Mouse (Mus musculus): ENCODE results near the gene Astn2. TPM values are rescaled to one million over a fixed set of nuclear protein-coding genes. Genes with fewer than 3 reads are reported as not detected.

Astn2 gene
- polyA plus RNA-seq, 1 experiment, result not detected

DNA sequence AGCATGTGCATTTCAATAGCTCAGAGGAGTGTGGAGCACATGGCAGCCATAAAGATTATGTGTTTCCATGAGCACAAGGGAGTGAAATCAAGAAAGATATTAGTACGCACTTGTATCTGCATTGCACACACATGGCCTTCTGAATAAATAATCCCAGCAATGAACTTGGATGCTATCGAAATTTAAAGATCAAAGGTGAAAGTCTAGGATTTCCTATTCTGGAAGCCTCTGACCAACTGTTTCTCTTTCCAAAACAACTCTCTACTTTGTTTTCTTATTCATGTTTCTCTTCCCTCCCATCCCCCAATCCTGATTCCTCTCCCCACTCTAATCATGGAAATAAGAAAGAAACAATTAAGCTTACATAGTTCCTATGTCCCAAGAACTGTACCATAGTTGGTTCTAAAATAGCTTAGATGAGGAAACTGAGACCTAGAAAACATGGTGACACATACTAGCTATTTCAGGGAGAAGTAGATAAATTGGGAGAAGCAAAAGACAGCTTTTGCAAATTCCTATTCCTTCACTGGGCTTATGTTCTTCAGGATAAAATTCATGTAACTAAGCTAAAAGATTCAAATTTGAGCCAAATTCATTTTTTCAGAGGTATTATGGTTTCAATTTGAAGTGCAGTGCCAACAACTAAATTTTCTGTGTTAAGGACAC, 872.2 kb downstream of the Astn2 start:
- no peak for TF ChIP-seq USF1 (IDR thresholded peaks at IDR 0.05; ENCODE audit: low read depth)
- TF ChIP-seq FOSL1 (IDR thresholded peaks at IDR 0.05; ENCODE audit: insufficient read depth, low read length, poor library complexity, severe bottlenecking), result no peak
- TF ChIP-seq CEBPB (IDR thresholded peaks at IDR 0.05; ENCODE audit: low read depth), result no peak
- no peak for TF ChIP-seq MYOG (IDR thresholded peaks at IDR 0.05; ENCODE audit: control insufficient read depth, extremely low read depth, insufficient read length)
- no peak for TF ChIP-seq MAX (IDR thresholded peaks at IDR 0.05)
- no peak for TF ChIP-seq MYOD1 (IDR thresholded peaks at IDR 0.05; ENCODE audit: control insufficient read depth, insufficient read length, low read depth)
- TF ChIP-seq CTCF (IDR thresholded peaks at IDR 0.05; ENCODE audit: control insufficient read depth, insufficient read depth, insufficient read length), result no peak
- H3K79me3 ChIP-seq (ENCODE audit: low read depth), result no peaks in the 10 kb centered on the region
- no peaks in the 10 kb centered on the region for H3K36me3 ChIP-seq (ENCODE audit: control insufficient read depth, insufficient read depth)
- H3K79me2 ChIP-seq (ENCODE audit: control insufficient read depth, insufficient read depth), result no peaks in the 10 kb centered on the region
- H3K4me3 ChIP-seq (ENCODE audit: insufficient read depth, poor library complexity, severe bottlenecking), result no peak overlapping the region
- no peak overlapping the region for H3ac ChIP-seq (ENCODE audit: control insufficient read depth, insufficient read length, low read depth)
- H3K27me3 ChIP-seq (ENCODE audit: control insufficient read depth, insufficient read depth, insufficient read length), result no peaks in the 10 kb centered on the region

DNA sequence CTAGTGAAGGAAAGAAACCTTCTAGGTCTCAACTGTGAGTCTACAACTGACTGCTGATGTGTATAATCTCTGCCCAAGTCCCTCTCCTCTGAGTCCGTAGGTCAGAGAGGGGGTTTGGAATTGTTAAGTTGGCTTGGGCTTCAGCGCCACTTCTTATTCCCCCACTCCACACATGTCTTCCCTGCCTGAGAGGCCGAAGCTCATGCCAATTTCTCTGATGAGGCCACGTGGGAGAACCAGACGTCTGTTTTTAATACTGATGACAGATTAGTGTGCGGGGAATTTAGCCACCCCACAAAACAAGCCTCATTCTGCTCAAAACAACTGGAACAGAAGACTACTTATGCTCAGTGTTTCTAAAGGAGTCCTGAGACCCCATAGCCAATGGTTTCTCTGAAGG, 872.8 kb downstream of the Astn2 start:
- Histone ChIP-seq H3K27me3 (ENCODE audit: control insufficient read depth, insufficient read depth, insufficient read length) (no peaks in the 10 kb centered on the region), H3K36me3 (ENCODE audit: control insufficient read depth, insufficient read depth) (no peaks in the 10 kb centered on the region)
- TF ChIP-seq MAX (IDR thresholded peaks at IDR 0.05) (no peak), FOSL1 (IDR thresholded peaks at IDR 0.05; ENCODE audit: insufficient read depth, low read length, poor library complexity, severe bottlenecking) (no peak), MYOG (IDR thresholded peaks at IDR 0.05; ENCODE audit: control insufficient read depth, extremely low read depth, insufficient read length) (no peak)

DNA sequence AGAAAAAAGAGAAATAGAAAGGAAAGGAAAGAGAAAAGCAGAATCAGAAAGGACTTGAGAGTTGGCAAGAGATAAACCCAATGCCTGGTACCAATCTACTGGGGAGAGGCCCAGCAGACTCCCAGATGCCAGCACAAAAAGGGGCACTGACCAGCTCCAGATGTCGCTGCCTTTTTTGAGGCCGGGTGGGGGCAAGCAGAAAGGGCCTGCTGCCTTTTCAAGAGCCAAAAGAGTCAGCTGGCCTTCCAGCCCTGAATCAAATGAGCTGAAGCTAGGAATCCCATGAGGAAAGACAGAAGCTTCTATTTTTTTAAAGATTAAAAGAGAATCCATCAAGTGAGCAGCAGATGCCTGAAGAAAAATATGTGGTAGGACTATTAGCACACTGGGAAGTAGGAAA, 873.5 kb downstream of the Astn2 start:
- Histone ChIP-seq H3K79me3 (ENCODE audit: low read depth) (no peaks in the 10 kb centered on the region), H3K27me3 (ENCODE audit: control insufficient read depth, insufficient read depth, insufficient read length) (no peaks in the 10 kb centered on the region), H3K4me3 (ENCODE audit: insufficient read depth, poor library complexity, severe bottlenecking) (no peak overlapping the region), H3K79me2 (ENCODE audit: control insufficient read depth, insufficient read depth) (no peaks in the 10 kb centered on the region), H3K36me3 (ENCODE audit: control insufficient read depth, insufficient read depth) (no peaks in the 10 kb centered on the region), H3ac (ENCODE audit: control insufficient read depth, insufficient read length, low read depth) (no peak overlapping the region)
- TF ChIP-seq MAX (IDR thresholded peaks at IDR 0.05), result no peak
- no peak for TF ChIP-seq CEBPB (IDR thresholded peaks at IDR 0.05; ENCODE audit: low read depth)
- TF ChIP-seq MYOG (IDR thresholded peaks at IDR 0.05; ENCODE audit: control insufficient read depth, extremely low read depth, insufficient read length), result no peak
- no peak for TF ChIP-seq USF1 (IDR thresholded peaks at IDR 0.05; ENCODE audit: low read depth)
- TF ChIP-seq FOSL1 (IDR thresholded peaks at IDR 0.05; ENCODE audit: insufficient read depth, low read length, poor library complexity, severe bottlenecking), result no peak
- no peak for TF ChIP-seq CTCF (IDR thresholded peaks at IDR 0.05; ENCODE audit: control insufficient read depth, insufficient read depth, insufficient read length)
- no peak for TF ChIP-seq MYOD1 (IDR thresholded peaks at IDR 0.05; ENCODE audit: control insufficient read depth, insufficient read length, low read depth)

More for the DNA sequence above, 872.8 kb downstream of the Astn2 start:
- Histone ChIP-seq H3K79me2 (ENCODE audit: control insufficient read depth, insufficient read depth) (no peaks in the 10 kb centered on the region), H3K4me3 (ENCODE audit: insufficient read depth, poor library complexity, severe bottlenecking) (no peak overlapping the region), H3K79me3 (ENCODE audit: low read depth) (no peaks in the 10 kb centered on the region), H3ac (ENCODE audit: control insufficient read depth, insufficient read length, low read depth) (no peak overlapping the region)

DNA sequence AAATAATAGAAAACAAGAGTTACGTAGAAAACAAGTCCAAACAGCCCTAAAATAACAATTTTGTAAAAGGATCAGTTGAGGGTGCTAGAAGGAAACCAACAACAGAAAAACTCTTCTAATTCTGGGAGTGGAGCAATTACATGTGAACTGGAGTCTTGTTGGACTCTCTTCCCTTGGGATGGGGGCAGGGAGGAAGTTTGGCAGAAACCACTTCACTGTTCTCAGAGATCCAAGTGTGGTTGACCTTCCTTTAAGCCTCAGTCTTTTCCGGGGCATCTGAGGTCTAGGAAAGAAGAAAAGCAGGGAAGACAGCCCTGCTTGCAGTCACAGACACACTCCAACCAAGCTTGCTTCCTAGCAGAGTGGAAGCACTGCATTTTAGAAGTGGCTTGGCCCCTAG, 896.3 kb downstream of the Astn2 start:
- no peaks in the 10 kb centered on the region for H3K36me3 ChIP-seq (ENCODE audit: control insufficient read depth, insufficient read depth)
- no peaks in the 10 kb centered on the region for H3K79me3 ChIP-seq (ENCODE audit: low read depth)
- H3K79me2 ChIP-seq (ENCODE audit: control insufficient read depth, insufficient read depth), result no peaks in the 10 kb centered on the region
- TF ChIP-seq MYOD1 (IDR thresholded peaks at IDR 0.05; ENCODE audit: control insufficient read depth, insufficient read length, low read depth) (no peak), CTCF (IDR thresholded peaks at IDR 0.05; ENCODE audit: control insufficient read depth, insufficient read depth, insufficient read length) (no peak), MAX (IDR thresholded peaks at IDR 0.05) (no peak), USF1 (IDR thresholded peaks at IDR 0.05; ENCODE audit: low read depth) (no peak), MYOG (IDR thresholded peaks at IDR 0.05; ENCODE audit: control insufficient read depth, extremely low read depth, insufficient read length) (no peak), CEBPB (IDR thresholded peaks at IDR 0.05; ENCODE audit: low read depth) (no peak)
- no peak overlapping the region for H3K4me3 ChIP-seq (ENCODE audit: insufficient read depth, poor library complexity, severe bottlenecking)
- no peaks in the 10 kb centered on the region for H3K27me3 ChIP-seq (ENCODE audit: control insufficient read depth, insufficient read depth, insufficient read length)
- H3ac ChIP-seq (ENCODE audit: control insufficient read depth, insufficient read length, low read depth), result no peak overlapping the region

DNA sequence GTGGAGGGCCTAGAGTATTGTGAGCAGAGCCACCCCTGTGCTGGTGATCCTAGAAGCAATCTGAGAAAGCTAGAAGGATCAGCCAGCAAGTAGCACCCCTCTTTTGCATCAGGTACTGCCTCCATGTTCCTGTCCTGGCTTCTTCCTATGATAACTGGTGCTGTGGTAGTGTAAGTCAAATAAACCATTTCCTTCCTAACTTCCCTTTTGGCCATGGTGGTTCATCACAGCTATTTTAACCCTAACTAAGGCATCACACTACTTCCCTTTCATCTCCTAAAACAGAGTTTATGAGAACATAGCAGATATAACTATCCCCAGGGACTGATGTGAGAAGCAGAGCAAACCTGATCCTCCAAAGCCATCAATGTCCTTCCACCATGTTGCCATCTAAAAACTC, 897.5 kb downstream of the Astn2 start:
- no peak overlapping the region for H3ac ChIP-seq (ENCODE audit: control insufficient read depth, insufficient read length, low read depth)
- H3K79me2 ChIP-seq (ENCODE audit: control insufficient read depth, insufficient read depth), result no peaks in the 10 kb centered on the region
- no peaks in the 10 kb centered on the region for H3K27me3 ChIP-seq (ENCODE audit: control insufficient read depth, insufficient read depth, insufficient read length)
- H3K79me3 ChIP-seq (ENCODE audit: low read depth), result no peaks in the 10 kb centered on the region
- no peak overlapping the region for H3K4me3 ChIP-seq (ENCODE audit: insufficient read depth, poor library complexity, severe bottlenecking)
- TF ChIP-seq FOSL1 (IDR thresholded peaks at IDR 0.05; ENCODE audit: insufficient read depth, low read length, poor library complexity, severe bottlenecking) (no peak), CTCF (IDR thresholded peaks at IDR 0.05; ENCODE audit: control insufficient read depth, insufficient read depth, insufficient read length) (no peak), CEBPB (IDR thresholded peaks at IDR 0.05; ENCODE audit: low read depth) (no peak), USF1 (IDR thresholded peaks at IDR 0.05; ENCODE audit: low read depth) (no peak), MAX (IDR thresholded peaks at IDR 0.05) (no peak), MYOG (IDR thresholded peaks at IDR 0.05; ENCODE audit: control insufficient read depth, extremely low read depth, insufficient read length) (no peak), MYOD1 (IDR thresholded peaks at IDR 0.05; ENCODE audit: control insufficient read depth, insufficient read length, low read depth) (no peak)
- H3K36me3 ChIP-seq (ENCODE audit: control insufficient read depth, insufficient read depth), result no peaks in the 10 kb centered on the region

DNA sequence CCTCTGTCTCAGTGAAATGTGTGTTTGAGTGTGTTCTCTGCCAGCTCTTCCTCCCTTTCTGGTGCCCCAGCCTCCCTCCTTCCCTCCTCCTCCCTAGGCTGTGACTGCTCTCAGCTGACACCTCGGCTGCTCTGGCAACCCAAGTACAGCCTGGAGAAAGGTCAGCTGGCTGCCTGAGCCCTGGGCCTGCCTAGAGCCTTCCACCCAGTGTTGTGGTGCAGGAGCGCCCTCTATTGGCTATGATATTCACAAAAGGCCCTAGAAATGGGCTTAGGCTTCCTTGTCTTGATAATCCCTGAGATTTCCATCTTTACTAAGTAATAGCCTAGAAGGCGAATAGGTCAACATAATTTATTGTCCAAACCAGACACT, 908.0 kb downstream of the Astn2 start:
- H3K79me2 ChIP-seq (ENCODE audit: control insufficient read depth, insufficient read depth), result no peaks in the 10 kb centered on the region
- H3K36me3 ChIP-seq (ENCODE audit: control insufficient read depth, insufficient read depth), result no peaks in the 10 kb centered on the region
- H3K79me3 ChIP-seq (ENCODE audit: low read depth), result no peaks in the 10 kb centered on the region
- H3K27me3 ChIP-seq (ENCODE audit: control insufficient read depth, insufficient read depth, insufficient read length), result no peaks in the 10 kb centered on the region
- TF ChIP-seq MYOG (IDR thresholded peaks at IDR 0.05; ENCODE audit: control insufficient read depth, extremely low read depth, insufficient read length), result no peak
- no peak for TF ChIP-seq USF1 (IDR thresholded peaks at IDR 0.05; ENCODE audit: low read depth)
- no peak for TF ChIP-seq FOSL1 (IDR thresholded peaks at IDR 0.05; ENCODE audit: insufficient read depth, low read length, poor library complexity, severe bottlenecking)
- TF ChIP-seq MAX (IDR thresholded peaks at IDR 0.05), result no peak
- no peak for TF ChIP-seq MYOD1 (IDR thresholded peaks at IDR 0.05; ENCODE audit: control insufficient read depth, insufficient read length, low read depth)
- no peak for TF ChIP-seq CTCF (IDR thresholded peaks at IDR 0.05; ENCODE audit: control insufficient read depth, insufficient read depth, insufficient read length)
- no peak for TF ChIP-seq CEBPB (IDR thresholded peaks at IDR 0.05; ENCODE audit: low read depth)
- H3ac ChIP-seq (ENCODE audit: control insufficient read depth, insufficient read length, low read depth), result no peak overlapping the region
- H3K4me3 ChIP-seq (ENCODE audit: insufficient read depth, poor library complexity, severe bottlenecking), result no peak overlapping the region
